Mouse (Mus musculus): ENCODE measurements around the gene Bptf.
A peak's percentile ranks its signal among the peaks of the same experiment; 100 is the strongest.
"Not testable (repeated sequence)": the region's sequence is repeated elsewhere in the genome, so short reads cannot be mapped to it uniquely, and the experiment has no call there.

The Bptf gene

DNA sequence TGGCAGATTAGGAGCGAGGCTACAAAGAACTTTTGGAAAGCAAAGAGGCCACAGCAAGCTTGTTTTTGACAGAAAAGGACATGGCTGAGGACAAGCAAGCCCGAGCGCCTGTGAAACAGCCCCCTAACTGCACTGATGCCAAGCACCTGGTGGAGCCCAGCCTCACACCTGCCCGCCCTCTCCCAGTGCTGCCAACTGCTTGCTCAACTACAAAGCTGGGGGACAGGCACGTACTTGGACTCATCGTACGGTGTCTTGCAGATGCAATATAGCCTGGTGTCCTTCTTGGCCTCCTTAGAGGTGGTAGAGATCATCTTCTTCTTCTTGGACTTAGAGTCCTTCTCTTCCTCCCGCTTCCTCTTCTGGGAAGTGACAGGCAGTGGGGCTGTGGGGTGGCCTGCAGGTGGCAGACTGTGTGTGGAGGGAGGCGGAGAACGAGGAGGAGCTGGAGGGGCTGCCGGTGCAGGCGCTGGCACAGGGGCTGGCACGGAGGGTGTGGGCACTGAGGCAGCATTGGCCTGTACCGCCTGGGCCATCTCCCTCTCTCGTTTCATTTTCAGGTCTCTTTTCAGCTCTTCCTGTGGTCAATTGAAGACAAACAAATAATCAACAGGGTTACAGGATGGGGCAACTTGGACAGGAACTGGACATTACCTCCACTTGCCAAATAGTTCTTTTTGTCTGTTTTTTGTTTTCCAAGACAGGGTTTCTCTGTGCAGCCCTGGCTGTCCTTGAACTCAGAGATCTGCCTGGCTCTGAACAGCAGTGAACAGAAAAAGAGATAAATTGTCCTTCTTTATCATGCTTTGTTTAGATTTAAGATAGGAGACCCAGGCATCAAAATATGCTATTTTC is 84.9 kb downstream of the Bptf start:
- DNase-seq = no peak

DNA sequence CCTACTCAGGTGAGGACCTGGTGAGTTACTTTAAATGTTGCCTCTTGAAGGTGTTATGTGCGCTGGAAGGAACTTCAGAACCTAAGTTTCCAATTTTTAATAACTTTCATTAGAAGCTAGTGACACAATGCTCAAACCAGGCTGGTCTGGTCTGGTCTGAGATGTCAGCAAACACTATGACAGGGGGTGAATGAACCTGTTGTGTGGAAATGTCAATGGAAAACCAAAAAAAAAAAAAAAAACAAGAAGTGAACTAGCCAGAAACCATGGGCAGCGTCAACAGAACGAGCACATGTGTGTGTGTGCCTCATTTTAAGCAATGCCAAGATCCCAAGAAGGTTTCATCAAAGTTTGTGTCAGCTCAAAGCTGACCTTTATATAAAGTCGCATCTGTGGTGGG is 86.4 kb downstream of the Bptf start:
- no peak for DNase-seq

DNA sequence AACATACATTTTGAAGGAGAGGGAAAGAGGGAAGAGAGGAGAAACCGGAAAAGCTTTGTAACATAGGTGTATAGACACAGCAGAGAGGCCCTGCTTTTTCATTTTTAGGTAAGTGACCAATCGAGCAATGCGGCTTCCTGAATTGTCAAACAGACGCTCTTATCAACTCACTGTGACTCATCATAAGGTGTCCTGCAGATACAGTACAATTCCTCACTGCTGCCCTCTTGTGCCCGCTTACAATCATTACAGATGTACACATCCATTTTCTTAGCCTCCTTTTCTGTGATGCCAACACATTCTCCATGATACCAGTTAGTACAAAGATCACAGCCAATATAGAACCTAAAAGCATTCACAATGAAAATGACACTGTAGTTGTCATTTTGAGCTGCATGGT is 87.6 kb downstream of the Bptf start:
- peak; percentile 70 for DNase-seq

GRCm38 (mm10) chr11:107043361-107043760 is 88.6 kb downstream of the Bptf start:
- no peak for DNase-seq

GRCm38 (mm10) chr11:107041396-107041795 is 90.5 kb downstream of the Bptf start:
- DNase-seq = no peak

DNA sequence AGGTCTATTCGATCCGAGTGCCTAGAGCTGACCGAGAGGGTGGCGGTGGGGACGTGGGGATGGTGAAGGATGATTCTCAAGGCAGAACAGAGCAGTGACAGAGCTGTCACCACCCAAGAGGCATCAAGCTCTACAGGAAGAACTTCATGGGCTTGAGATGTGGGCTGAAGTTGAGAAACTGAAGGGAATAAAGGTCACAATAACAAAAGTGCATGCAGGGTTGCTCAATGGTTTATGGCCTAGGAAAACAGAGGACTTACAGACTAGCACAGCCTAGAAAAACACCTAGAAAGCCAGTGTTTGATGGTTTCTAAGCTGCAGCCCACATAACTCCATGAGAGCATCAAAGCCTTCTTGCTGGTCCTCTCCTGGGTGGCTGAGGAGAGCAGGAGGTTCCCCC is 92.5 kb downstream of the Bptf start:
- no peak for DNase-seq

DNA sequence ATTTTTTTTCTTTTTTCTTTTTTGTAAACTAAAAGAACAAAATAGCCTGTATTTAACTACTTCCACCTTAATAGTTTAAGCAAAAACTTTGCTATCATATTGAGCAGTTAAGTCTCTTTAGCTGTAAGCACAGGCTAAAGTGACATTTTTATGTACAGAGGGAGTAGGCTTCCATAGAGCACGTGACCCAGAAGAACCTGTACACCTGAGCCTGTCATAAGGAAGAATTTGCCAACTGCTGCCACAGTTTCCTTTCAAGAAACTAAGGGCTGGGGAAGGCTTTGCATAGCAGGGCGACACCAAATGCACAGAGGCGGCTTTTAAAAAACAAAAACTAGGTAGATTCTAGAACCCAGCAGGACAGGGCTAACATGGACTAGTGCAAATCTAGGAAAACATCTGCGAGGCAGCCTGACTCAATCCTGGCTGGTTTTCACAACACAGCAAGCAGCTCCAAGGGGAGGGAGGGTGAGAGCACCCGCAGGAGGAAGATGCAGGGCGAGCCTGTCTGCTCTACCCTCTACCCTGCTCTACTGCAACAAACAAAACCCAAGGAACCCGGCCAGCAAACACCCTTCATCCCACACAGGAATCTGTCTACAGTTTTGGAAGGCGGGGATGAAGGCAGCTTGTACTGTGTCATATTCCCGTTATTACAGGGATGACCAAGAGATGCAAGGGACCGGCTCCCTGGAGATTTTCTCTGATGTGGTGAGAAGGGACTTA is 97.7 kb downstream of the Bptf start:
- DNase-seq = no peak

DNA sequence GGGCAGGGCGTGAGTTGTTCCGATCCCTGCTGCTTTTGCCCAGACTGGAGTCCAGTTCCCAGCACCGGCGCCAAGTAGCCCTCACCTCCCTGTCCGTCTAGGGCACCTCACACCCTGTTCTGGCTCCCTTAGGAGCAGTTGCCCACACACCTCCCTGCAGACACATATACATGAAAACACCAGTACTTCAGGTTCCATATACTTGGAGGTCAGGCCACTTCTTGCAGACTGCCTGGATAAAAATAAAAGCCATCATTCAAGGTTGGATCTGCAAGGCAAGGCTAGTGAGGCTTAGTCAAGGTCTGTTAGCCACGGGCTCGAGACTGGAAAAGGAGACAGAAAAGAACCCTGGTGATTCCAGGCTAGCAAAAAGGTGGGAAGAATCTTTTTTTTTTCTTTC is 100.3 kb downstream of the Bptf start:
- no peak for DNase-seq

GRCm38 (mm10) chr11:107029536-107029935 is 102.4 kb downstream of the Bptf start:
- peak; percentile 53 for DNase-seq

DNA sequence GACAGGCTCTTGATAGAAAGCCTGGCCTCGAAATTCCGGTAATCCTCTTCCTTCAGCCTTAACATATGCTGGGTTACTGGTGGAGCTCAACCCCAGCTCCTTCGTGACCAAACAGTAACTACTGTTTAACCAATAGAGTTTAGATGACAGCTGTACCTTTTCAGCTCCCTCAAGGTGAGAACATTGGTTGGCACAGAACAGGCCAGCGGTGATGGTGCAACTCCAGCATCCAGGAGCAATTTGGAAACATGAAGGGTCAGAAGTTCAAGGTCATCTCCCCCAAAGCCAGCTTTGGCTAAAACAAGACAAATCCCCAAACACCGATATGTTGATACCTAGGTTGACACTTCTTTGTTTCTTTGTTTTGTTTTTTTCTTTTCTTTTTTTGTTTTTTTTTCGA is 103.2 kb downstream of the Bptf start:
- DNase-seq = no peak

- DNase-seq = no peak
Measured at GRCm38 (mm10) chr11:107028275-107028618, 103.7 kb downstream of the Bptf start.

- peak; percentile 92 for DNase-seq
Measured at GRCm38 (mm10) chr11:107027431-107028274, 104.3 kb downstream of the Bptf start.

DNA sequence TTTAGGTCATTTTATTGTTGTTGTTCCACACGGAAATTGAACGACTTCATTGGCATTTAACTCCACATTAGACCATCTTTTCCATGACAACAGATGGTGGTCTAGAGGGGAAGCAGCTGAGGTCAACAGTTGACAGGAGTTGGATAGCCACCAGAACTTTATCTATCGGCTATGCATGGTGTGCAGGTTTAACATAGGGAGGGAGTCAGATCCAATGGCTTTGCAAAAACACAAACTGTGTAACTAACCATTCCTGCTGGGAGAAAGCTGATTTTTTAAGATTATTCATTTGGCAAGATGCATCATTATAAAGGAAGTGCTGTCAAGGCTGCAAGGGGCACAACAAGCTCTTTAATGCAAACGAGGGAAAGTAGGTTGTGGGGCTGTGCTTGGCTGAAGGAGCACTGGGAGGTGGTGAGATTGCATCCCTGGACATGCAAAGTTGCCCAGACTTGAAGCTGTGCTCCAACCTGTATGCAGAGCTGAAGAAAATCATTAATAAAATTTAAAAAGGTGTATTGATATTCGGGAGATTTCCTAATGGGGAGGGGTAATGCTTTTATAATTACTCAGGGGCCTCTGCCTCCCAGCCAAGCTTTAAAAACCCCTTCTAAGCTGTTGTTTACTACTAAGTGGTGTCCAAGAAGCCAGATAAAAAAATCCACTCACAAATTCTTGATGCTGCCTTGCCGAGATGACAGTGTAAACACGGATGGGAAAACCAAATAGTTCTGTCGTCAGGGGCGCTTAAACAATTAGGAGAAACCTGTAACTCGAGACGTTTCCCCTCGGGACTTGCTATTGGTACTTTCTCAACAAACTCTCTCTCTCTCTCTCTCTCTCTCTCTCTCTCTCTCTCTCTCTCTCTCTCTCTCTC is 105.1 kb downstream of the Bptf start:
- DNase-seq = no peak

- DNase-seq = no peak
Measured at GRCm38 (mm10) chr11:107025411-107026321, 106.3 kb downstream of the Bptf start, which contains the start of gene 1810010H24Rik. Gene 1810010H24Rik (plus strand): TSS chr11:107025681.

DNA sequence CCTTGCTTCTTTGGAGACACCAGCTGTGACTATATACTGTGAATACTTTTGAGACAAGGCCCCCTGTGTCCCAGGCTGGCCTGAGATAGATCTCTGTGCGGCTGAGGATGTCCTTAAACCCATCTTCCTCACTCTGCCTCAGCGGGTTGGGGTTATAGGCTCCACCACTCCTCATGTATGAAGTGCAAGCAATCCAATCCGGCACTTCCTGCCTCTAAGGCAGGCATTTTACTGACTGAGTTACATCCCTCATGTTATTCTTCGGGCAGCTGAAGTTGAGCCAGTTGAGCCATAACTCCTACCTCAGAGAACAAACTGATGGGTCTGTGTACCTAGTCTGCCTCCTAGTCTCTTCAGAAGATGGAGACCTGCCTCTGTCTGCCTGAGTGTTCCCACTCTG is 107.5 kb downstream of the Bptf start:
- DNase-seq = no peak

- DNase-seq = no peak
Measured at GRCm38 (mm10) chr11:107022050-107022683, 109.8 kb downstream of the Bptf start.

GRCm38 (mm10) chr11:107019722-107020121 is 112.2 kb downstream of the Bptf start:
- not testable (repeated sequence) for DNase-seq

- no peak for DNase-seq
Measured at GRCm38 (mm10) chr11:107019318-107019717, 112.6 kb downstream of the Bptf start.

- no peak for DNase-seq
Measured at GRCm38 (mm10) chr11:107018606-107019005, 113.3 kb downstream of the Bptf start.

- DNase-seq = no peak
Measured at GRCm38 (mm10) chr11:107017339-107017886, 114.5 kb downstream of the Bptf start.
